Mouse (Mus musculus): Measurements from ENCODE around the gene Cdk6.
"Not testable (repeated sequence)": the region's sequence is repeated elsewhere in the genome, so short reads cannot be mapped to it uniquely, and the experiment has no call there.

Gene Cdk6

DNA sequence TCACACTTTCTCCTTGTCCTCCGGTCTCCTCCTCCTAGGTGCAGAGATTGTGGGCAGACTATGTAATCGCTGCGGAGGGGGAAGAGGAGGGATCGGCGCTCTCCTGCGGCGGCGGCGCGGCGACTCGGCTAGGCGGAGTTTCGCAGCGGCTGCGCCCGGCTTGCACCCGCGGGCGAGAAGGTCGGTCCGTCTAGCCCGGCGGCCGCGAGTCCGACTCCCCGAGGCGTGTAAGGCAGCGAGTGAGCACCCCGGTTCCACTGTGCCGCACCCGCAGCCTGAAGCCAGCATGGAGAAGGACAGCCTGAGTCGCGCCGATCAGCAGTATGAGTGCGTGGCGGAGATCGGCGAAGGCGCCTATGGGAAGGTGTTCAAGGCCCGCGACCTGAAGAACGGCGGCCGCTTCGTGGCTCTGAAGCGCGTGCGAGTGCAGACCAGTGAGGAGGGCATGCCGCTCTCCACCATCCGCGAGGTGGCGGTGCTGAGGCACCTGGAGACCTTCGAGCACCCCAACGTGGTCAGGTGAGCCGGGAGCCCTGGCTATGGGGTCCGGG is 2.9 kb downstream of the Cdk6 start:
- DNase-seq (ENCODE audit: low spot score in 2 of 2), result peak; percentile 73 to 82

DNA sequence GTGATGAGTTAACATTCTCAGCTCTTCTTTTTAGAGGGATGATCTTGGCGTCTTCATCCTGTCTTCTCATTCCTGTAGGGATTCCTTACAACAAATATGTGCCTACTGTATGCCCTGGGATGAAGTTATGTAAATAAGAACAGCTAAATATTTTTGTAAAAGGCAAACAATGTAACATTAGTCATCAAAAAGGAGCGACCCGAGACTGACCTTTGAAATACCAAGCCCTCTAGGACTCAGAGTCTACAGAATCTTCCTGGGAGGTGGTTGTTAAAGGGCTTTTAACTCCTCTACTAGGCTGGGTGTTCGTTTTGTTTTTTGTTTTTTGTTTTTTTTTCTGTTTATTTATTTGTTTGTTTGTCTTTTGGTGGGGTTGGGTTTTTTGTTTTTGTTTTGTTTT is 4.3 kb downstream of the Cdk6 start:
- not testable (repeated sequence) for DNase-seq (ENCODE audit: low spot score in 2 of 2)

DNA sequence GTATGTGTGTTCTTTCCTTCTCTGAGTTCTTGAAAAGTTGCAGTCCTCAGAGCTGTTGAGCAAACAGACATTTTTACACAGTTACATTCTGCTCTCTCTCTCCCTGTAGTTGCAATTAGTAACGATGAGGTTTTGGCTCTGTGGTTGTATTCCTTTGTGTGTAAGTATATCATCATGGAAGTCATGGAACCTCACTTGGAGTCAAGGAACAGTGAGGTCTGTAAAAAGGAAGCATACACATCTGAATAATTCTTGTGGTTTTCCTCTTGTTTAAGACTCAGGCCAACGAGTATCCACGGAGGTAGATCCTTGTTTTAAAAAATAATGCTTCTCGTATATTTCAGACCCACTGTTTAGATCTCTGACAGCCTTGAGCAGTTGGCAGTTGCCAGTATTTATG is 8.1 kb downstream of the Cdk6 start:
- not testable (repeated sequence) for DNase-seq (ENCODE audit: low spot score in 2 of 2)

GRCm38 (mm10) chr5:3351836-3352235 is 10.6 kb downstream of the Cdk6 start:
- DNase-seq (ENCODE audit: low spot score in 2 of 2), result not testable (repeated sequence)

- no peak for DNase-seq (ENCODE audit: low spot score in 2 of 2)
These were observed 11.0 kb downstream of the Cdk6 start for GRCm38 (mm10) chr5:3352314-3352713.

- DNase-seq (ENCODE audit: low spot score in 2 of 2), result no peak
These were observed 11.5 kb downstream of the Cdk6 start for GRCm38 (mm10) chr5:3352827-3353226.

GRCm38 (mm10) chr5:3354307-3354706 is 13.0 kb downstream of the Cdk6 start:
- no peak for DNase-seq (ENCODE audit: low spot score in 2 of 2)

DNA sequence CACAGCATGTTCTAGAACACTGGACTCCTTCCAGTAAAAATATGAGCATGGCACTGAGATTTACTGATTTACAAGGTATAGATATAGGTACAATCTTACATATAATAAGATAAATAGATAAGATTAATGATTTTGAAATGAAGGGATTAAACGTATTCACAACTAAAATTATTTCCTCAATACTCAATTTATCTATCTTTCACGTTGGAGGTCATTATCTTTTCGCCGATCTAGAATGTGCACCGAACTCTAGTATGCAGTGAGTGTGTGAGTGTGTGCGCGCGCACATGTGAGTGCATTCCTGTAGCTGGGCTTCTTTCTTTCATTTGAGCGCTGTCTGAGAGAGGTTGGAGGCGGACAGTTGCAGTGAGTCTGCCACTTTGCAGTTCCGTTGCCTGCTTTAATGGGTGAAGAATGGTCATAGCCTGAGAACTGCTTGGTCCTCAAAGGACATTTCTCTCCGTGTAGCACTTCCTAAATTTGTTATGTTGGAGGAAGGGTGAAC is 13.8 kb downstream of the Cdk6 start:
- DNase-seq (ENCODE audit: low spot score in 2 of 2), result no peak

DNA sequence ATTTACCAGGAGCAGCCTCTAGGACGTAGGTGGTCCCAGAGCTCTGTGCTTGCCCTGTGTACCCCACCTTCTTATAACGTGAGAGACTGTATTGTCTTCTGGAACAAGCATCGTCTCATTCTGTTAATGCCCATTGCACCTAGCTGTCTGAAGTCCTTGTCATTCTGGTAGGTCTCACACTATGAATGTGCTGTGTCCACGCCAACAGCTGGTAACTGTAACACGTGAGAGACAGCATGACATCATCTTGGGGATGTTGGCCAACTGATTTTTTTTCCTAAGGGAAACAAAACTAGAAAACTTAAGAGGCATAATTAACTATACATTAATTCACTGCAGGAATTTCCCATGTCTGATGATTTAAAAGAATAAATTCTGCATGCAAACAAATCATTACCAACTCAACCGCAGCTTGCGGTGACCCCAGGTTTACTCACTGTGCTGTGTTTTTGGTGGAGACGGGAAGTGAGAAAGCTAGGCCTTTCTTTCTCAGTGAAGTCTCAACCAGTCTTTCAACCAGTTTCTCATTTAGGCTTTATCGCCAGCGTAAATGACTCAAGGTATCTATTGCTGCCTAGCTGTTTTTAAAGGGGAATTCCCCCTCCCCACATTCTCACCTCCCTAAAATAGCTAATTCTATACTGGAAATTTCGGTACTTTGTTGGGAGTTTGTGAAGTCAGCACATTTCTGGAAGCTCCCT is 14.4 kb downstream of the Cdk6 start:
- DNase-seq (ENCODE audit: low spot score in 2 of 2), result no peak

DNA sequence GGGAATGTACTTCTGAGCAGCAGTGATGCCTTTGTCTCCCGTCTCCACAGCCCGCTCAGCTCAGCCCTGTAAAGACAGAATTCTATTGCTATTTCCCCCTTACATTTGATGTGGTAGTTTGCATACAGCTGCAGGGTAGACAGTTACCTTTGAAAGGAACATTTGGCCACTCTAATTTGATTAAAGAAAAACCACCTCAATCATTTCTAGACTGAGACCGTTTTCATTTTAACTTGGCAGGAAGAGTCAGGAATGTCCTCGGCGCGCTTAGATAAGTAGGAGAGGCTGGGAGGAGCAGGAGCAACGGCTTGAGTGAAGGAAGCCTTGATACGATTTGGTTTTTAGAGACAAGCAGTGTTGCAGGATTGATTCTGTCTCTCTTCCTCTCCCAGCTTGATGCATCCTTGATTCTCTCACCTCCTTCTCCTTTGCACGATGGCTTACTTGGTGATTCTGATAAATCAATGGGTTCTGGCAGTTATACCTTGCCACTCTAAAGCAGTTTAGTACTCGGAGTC is 15.0 kb downstream of the Cdk6 start:
- DNase-seq (ENCODE audit: low spot score in 2 of 2), result no peak

DNA sequence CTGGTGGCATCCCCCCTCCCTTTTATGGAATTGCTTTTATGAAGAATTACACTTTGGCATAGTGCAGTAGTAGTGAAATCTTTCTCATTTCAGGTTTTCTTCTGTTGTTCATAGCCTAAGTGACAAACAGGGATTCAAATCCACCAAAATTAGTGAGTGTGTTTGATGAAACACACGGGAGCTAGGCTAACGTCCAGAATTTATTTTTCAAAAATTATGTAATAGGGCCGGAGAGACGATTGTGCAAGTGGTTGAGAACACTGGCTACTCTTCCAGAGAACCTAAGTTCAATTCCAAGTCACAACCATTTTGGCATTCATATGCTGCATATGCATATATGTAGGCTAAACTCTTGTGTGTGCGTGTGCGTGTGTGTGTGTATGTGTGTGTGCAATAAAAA is 16.2 kb downstream of the Cdk6 start:
- no peak for DNase-seq (ENCODE audit: low spot score in 2 of 2)

- DNase-seq (ENCODE audit: low spot score in 2 of 2), result no peak
These were observed 17.6 kb downstream of the Cdk6 start for GRCm38 (mm10) chr5:3358687-3359520.

DNA sequence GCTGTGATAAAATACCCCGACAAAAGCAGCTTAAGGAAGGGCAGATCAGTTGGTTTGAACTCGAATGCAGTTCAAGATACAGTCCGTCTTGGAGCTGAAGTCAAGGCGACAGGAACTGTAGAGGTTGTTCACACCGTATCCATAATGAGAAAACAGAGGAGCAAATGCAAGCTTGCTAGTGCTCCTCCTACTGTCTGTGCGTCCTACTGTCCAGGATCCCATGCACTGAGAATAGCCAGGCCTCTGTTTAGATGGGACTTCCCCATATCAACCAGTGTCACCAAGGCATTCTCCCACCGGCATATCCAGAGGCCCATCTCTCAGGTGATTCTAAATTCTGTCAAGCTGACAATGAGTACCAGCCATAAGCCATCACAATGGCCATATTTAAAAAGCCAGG is 18.6 kb downstream of the Cdk6 start:
- DNase-seq (ENCODE audit: low spot score in 2 of 2), result no peak

DNA sequence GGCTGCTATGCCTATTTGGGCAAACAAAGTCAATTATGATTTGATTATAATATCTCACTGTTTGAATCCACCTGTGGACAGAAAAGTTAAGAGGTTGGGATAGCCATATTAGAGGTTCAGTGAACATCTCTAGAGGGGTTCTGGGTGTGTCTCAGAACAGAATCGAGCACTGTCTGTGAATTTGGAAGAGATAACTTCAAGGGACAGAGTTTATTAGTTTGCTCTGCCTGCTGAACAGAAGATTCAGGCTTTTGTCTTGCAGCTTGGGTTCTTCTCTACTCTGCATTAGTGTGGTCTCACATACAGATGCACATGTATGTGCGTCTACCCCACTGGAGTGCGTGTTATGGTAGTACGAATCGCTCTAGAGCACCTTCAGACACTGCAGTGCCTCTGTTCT is 20.0 kb downstream of the Cdk6 start:
- DNase-seq (ENCODE audit: low spot score in 2 of 2), result no peak

DNA sequence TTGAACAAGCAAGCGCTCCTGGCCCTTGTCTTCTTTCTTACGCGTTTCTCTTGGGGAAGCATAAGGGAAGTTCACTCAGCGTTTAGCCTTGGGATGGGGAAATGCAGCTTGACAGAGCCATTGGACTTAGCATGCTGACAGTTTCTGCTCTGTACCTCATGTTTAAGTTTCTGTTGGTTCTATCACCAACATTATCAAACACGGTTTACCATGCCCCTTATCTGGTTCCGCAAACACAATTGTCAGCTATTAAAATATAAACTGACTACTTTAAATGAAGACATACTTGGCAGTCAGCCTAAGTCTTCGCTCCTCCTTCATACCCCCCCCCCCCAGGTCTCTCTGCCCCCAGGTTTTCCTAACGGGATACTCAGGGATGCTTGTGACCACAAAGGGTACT is 20.8 kb downstream of the Cdk6 start:
- DNase-seq (ENCODE audit: low spot score in 2 of 2), result no peak

- no peak for DNase-seq (ENCODE audit: low spot score in 2 of 2)
These were observed 22.0 kb downstream of the Cdk6 start for GRCm38 (mm10) chr5:3363036-3363983.

GRCm38 (mm10) chr5:3367045-3367444 is 25.8 kb downstream of the Cdk6 start:
- DNase-seq (ENCODE audit: low spot score in 2 of 2), result no peak

DNA sequence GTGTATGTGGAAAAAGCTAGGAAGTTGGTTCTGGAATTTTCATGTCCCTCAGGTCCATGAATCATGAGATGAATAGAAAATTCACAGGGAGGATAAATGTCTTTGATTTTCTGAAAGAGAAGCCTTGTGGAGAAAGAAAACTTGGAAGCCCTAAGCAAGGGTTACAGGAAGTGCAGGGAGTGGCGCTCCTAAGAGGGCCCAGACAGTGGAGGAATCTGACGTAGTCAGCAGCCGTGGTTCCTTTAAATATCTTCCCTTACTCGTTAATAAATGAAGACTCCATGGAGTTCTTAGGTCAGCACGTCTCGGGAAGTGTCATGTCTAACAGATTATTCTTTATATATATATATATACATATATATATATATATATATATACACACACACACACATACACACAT is 28.0 kb downstream of the Cdk6 start:
- DNase-seq (ENCODE audit: low spot score in 2 of 2), result no peak

DNA sequence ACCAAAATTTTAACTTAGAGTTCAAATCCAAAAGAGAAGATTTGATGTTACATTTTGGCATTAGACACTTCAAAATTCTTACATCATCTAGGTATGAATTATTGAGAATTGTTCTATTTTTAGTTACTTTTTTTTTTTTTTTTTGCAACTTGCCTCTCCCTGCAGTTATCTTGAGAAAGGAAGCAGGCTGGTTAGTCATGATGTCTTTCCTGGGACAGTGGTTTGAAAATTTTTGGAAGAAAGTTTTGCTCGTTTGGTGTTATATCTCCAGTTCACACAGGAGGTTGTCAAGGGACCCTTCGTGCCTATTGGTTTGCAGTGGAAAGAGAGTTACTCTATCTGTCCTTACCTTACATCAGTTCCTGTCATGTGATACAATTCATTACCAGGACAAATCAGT is 29.9 kb downstream of the Cdk6 start:
- DNase-seq (ENCODE audit: low spot score in 2 of 2), result no peak

DNA sequence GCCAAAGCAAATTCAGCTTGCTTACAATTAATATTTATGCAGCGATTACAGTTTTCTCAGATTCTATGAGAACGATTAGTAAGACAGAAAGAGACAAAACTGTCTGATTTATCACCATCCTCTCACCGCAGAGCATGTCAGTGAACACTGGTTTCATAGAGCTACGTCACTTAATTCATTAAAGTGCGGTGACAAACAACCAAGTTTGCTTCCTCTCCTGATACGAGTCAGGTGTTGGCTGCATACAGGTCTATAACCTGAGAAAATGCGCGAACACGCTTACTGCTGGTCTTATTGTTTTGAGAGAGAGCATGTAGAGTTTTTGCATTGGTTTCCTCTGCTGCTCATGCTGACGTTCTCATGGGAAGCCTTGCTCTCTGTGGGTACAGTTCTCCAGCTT is 31.9 kb downstream of the Cdk6 start:
- no peak for DNase-seq (ENCODE audit: low spot score in 2 of 2)

- DNase-seq (ENCODE audit: low spot score in 2 of 2), result no peak
These were observed 33.5 kb downstream of the Cdk6 start for GRCm38 (mm10) chr5:3374763-3375162.
